Mouse (Mus musculus): Measurements from ENCODE around the gene Syt14. TPM values are rescaled to one million over a fixed set of nuclear protein-coding genes. Genes with fewer than 3 reads are reported as not detected.

The Syt14 gene
- polyA plus RNA-seq, 1 experiment: not detected

- TF ChIP-seq POLR2A (IDR thresholded peaks at IDR 0.05; ENCODE audit: insufficient read length, low read depth): no peak
- H3K79me2 ChIP-seq (ENCODE audit: control insufficient read depth, insufficient read depth): no peaks in the 10 kb centered on the region
- H3K4me2 ChIP-seq (ENCODE audit: low read depth): no peak overlapping the region
- no peak overlapping the region for H3ac ChIP-seq (ENCODE audit: control insufficient read depth, insufficient read length)
- H3K36me3 ChIP-seq (ENCODE audit: control insufficient read depth, insufficient read depth): no peaks in the 10 kb centered on the region
- no peaks in the 10 kb centered on the region for H3K27me3 ChIP-seq (ENCODE audit: control insufficient read depth, insufficient read depth, insufficient read length)
- H3K4me3 ChIP-seq: no peak overlapping the region
Observed at GRCm38 (mm10) chr1:192912101-192912728, 123.4 kb downstream of the Syt14 start.

GRCm38 (mm10) chr1:192901516-192901915, 134.1 kb downstream of the Syt14 start:
- no peaks in the 10 kb centered on the region for H3K27me3 ChIP-seq (ENCODE audit: control insufficient read depth, insufficient read depth, insufficient read length)
- H3K79me2 ChIP-seq (ENCODE audit: control insufficient read depth, insufficient read depth): no peaks in the 10 kb centered on the region
- no peak overlapping the region for H3ac ChIP-seq (ENCODE audit: control insufficient read depth, insufficient read length)

GRCm38 (mm10) chr1:192900913-192901312, 134.7 kb downstream of the Syt14 start:
- Histone ChIP-seq H3ac (ENCODE audit: control insufficient read depth, insufficient read length) (no peak overlapping the region), H3K79me2 (ENCODE audit: control insufficient read depth, insufficient read depth) (no peaks in the 10 kb centered on the region), H3K27me3 (ENCODE audit: control insufficient read depth, insufficient read depth, insufficient read length) (no peaks in the 10 kb centered on the region), H3K4me2 (ENCODE audit: low read depth) (no peak overlapping the region), H3K36me3 (ENCODE audit: control insufficient read depth, insufficient read depth) (no peaks in the 10 kb centered on the region), H3K4me3 (no peak overlapping the region)
- TF ChIP-seq USF1 (IDR thresholded peaks at IDR 0.05; ENCODE audit: low read depth) (no peak), E2F4 (IDR thresholded peaks at IDR 0.05; ENCODE audit: insufficient read depth) (no peak), CEBPB (IDR thresholded peaks at IDR 0.05; ENCODE audit: insufficient read depth, poor library complexity, severe bottlenecking) (no peak), POLR2A (IDR thresholded peaks at IDR 0.05; ENCODE audit: insufficient read length, low read depth) (no peak), REST (IDR thresholded peaks at IDR 0.05; ENCODE audit: insufficient read depth, insufficient read length) (no peak), MYOD1 (IDR thresholded peaks at IDR 0.05; ENCODE audit: control insufficient read depth in 1 of 3, insufficient read length in 2 of 3, low read depth in 2 of 3) (no peak), MAX (IDR thresholded peaks at IDR 0.05; ENCODE audit: low read depth) (no peak), MYOG (IDR thresholded peaks at IDR 0.05; ENCODE audit: control insufficient read depth in 1 of 3, insufficient read depth in 1 of 3, insufficient read length in 2 of 3, low read depth in 2 of 3) (no peak), SRF (IDR thresholded peaks at IDR 0.05; ENCODE audit: control insufficient read depth, insufficient read length, low read depth) (no peak), TCF3 (IDR thresholded peaks at IDR 0.05; ENCODE audit: insufficient read length, low read depth) (no peak), TCF12 (IDR thresholded peaks at IDR 0.05; ENCODE audit: insufficient read depth, poor library complexity, severe bottlenecking) (no peak), POLR2AphosphoS2 (IDR thresholded peaks at IDR 0.05; ENCODE audit: insufficient read length, low read depth) (no peak)

More at GRCm38 (mm10) chr1:192901516-192901915, 134.1 kb downstream of the Syt14 start:
- no peaks in the 10 kb centered on the region for H3K36me3 ChIP-seq (ENCODE audit: control insufficient read depth, insufficient read depth)
- no peak overlapping the region for H3K4me2 ChIP-seq (ENCODE audit: low read depth)
- no peak overlapping the region for H3K4me3 ChIP-seq
- no peak for TF ChIP-seq MYOG (IDR thresholded peaks at IDR 0.05; ENCODE audit: control insufficient read depth in 1 of 3, insufficient read depth in 1 of 3, insufficient read length in 2 of 3, low read depth in 2 of 3)
- TF ChIP-seq TCF12 (IDR thresholded peaks at IDR 0.05; ENCODE audit: insufficient read depth, poor library complexity, severe bottlenecking): no peak
- TF ChIP-seq MYOD1 (IDR thresholded peaks at IDR 0.05; ENCODE audit: control insufficient read depth in 1 of 3, insufficient read length in 2 of 3, low read depth in 2 of 3): no peak
- no peak for TF ChIP-seq TCF3 (IDR thresholded peaks at IDR 0.05; ENCODE audit: insufficient read length, low read depth)
- no peak for TF ChIP-seq CEBPB (IDR thresholded peaks at IDR 0.05; ENCODE audit: insufficient read depth, poor library complexity, severe bottlenecking)
- no peak for TF ChIP-seq SRF (IDR thresholded peaks at IDR 0.05; ENCODE audit: control insufficient read depth, insufficient read length, low read depth)
- no peak for TF ChIP-seq MAX (IDR thresholded peaks at IDR 0.05; ENCODE audit: low read depth)
- TF ChIP-seq E2F4 (IDR thresholded peaks at IDR 0.05; ENCODE audit: insufficient read depth): no peak

- H3ac ChIP-seq (ENCODE audit: control insufficient read depth, insufficient read length): no peak overlapping the region
- no peak overlapping the region for H3K4me2 ChIP-seq (ENCODE audit: low read depth)
- H3K27me3 ChIP-seq (ENCODE audit: control insufficient read depth, insufficient read depth, insufficient read length): no peaks in the 10 kb centered on the region
- H3K36me3 ChIP-seq (ENCODE audit: control insufficient read depth, insufficient read depth): no peaks in the 10 kb centered on the region
- no peak overlapping the region for H3K4me3 ChIP-seq
- no peak for TF ChIP-seq POLR2A (IDR thresholded peaks at IDR 0.05; ENCODE audit: insufficient read length, low read depth)
- no peak for TF ChIP-seq SRF (IDR thresholded peaks at IDR 0.05; ENCODE audit: control insufficient read depth, insufficient read length, low read depth)
- TF ChIP-seq TCF3 (IDR thresholded peaks at IDR 0.05; ENCODE audit: insufficient read length, low read depth): no peak
- no peak for TF ChIP-seq MYOD1 (IDR thresholded peaks at IDR 0.05; ENCODE audit: control insufficient read depth in 1 of 3, insufficient read length in 2 of 3, low read depth in 2 of 3)
- no peak for TF ChIP-seq MYOG (IDR thresholded peaks at IDR 0.05; ENCODE audit: control insufficient read depth in 1 of 3, insufficient read depth in 1 of 3, insufficient read length in 2 of 3, low read depth in 2 of 3)
- TF ChIP-seq MAX (IDR thresholded peaks at IDR 0.05; ENCODE audit: low read depth): no peak
- TF ChIP-seq E2F4 (IDR thresholded peaks at IDR 0.05; ENCODE audit: insufficient read depth): no peak
- TF ChIP-seq CEBPB (IDR thresholded peaks at IDR 0.05; ENCODE audit: insufficient read depth, poor library complexity, severe bottlenecking): no peak
- TF ChIP-seq TCF12 (IDR thresholded peaks at IDR 0.05; ENCODE audit: insufficient read depth, poor library complexity, severe bottlenecking): no peak
- no peak for TF ChIP-seq USF1 (IDR thresholded peaks at IDR 0.05; ENCODE audit: low read depth)
- TF ChIP-seq POLR2AphosphoS2 (IDR thresholded peaks at IDR 0.05; ENCODE audit: insufficient read length, low read depth): no peak
- TF ChIP-seq REST (IDR thresholded peaks at IDR 0.05; ENCODE audit: insufficient read depth, insufficient read length): no peak
- no peaks in the 10 kb centered on the region for H3K79me2 ChIP-seq (ENCODE audit: control insufficient read depth, insufficient read depth)
Observed at GRCm38 (mm10) chr1:192898742-192899141, 136.8 kb downstream of the Syt14 start.

- Histone ChIP-seq H3K79me2 (ENCODE audit: control insufficient read depth, insufficient read depth) (no peaks in the 10 kb centered on the region), H3ac (ENCODE audit: control insufficient read depth, insufficient read length) (no peak overlapping the region), H3K4me3 (no peak overlapping the region), H3K36me3 (ENCODE audit: control insufficient read depth, insufficient read depth) (no peaks in the 10 kb centered on the region), H3K4me2 (ENCODE audit: low read depth) (no peak overlapping the region), H3K27me3 (ENCODE audit: control insufficient read depth, insufficient read depth, insufficient read length) (no peaks in the 10 kb centered on the region)
- TF ChIP-seq TCF12 (IDR thresholded peaks at IDR 0.05; ENCODE audit: insufficient read depth, poor library complexity, severe bottlenecking): no peak
- no peak for TF ChIP-seq CEBPB (IDR thresholded peaks at IDR 0.05; ENCODE audit: insufficient read depth, poor library complexity, severe bottlenecking)
- TF ChIP-seq POLR2A (IDR thresholded peaks at IDR 0.05; ENCODE audit: insufficient read length, low read depth): no peak
- no peak for TF ChIP-seq POLR2AphosphoS2 (IDR thresholded peaks at IDR 0.05; ENCODE audit: insufficient read length, low read depth)
- TF ChIP-seq E2F4 (IDR thresholded peaks at IDR 0.05; ENCODE audit: insufficient read depth): no peak
- no peak for TF ChIP-seq MYOG (IDR thresholded peaks at IDR 0.05; ENCODE audit: control insufficient read depth in 1 of 3, insufficient read depth in 1 of 3, insufficient read length in 2 of 3, low read depth in 2 of 3)
- TF ChIP-seq USF1 (IDR thresholded peaks at IDR 0.05; ENCODE audit: low read depth): no peak
- no peak for TF ChIP-seq SRF (IDR thresholded peaks at IDR 0.05; ENCODE audit: control insufficient read depth, insufficient read length, low read depth)
- no peak for TF ChIP-seq REST (IDR thresholded peaks at IDR 0.05; ENCODE audit: insufficient read depth, insufficient read length)
- no peak for TF ChIP-seq MAX (IDR thresholded peaks at IDR 0.05; ENCODE audit: low read depth)
- TF ChIP-seq TCF3 (IDR thresholded peaks at IDR 0.05; ENCODE audit: insufficient read length, low read depth): no peak
- TF ChIP-seq MYOD1 (IDR thresholded peaks at IDR 0.05; ENCODE audit: control insufficient read depth in 1 of 3, insufficient read length in 2 of 3, low read depth in 2 of 3): no peak
Observed at GRCm38 (mm10) chr1:192897218-192897617, 138.4 kb downstream of the Syt14 start.
